In genomic region chr15:103482488-103482887, GRCm38 (mm10) we compare ENCODE assay signal across 9 mouse cellular contexts. TPM values are rescaled to one million over a fixed set of nuclear protein-coding genes. Genes with fewer than 3 reads are reported as not detected.
DNase-seq lines count a peak whose midpoint lies in the region; ATAC-seq and TF ChIP-seq lines count a peak whose summit lies in the region.
"Had no signal": no experiment of that assay in that cellular context is flagged by ENCODE, and none has a peak within 500 bp of the region (broad histone marks: within the 10 kb centered on the region; RNA-seq: fewer than 3 reads in every experiment).

No protein-coding gene starts in this region.

- no peak for TF ChIP-seq POLR2A in CH12.LX (IDR thresholded peaks at IDR 0.05; ENCODE audit: low read depth, low read length)

- no peaks in the 10 kb centered on the region for H3K4me1 ChIP-seq in heart, embryonic 11.5 days (ENCODE audit: control insufficient read depth, insufficient read depth, low read length)
- peaks cover 0 to 8% of the 10 kb centered on the region in 2 experiments; a peak in 1 of 4 replicates for H3K4me1 ChIP-seq in CH12.LX (ENCODE audit: control insufficient read depth in 1 of 2, insufficient read depth in 2 of 2)

- ATAC-seq in heart, embryonic 11.5 days (replicated peaks; ENCODE audit: insufficient number of reproducible peaks, low FRiP score, low TSS enrichment): no peak
- no peak for ATAC-seq in megakaryocyte, adult 5-6 weeks (ENCODE audit: poor library complexity, severe bottlenecking)

- H3K4me3 ChIP-seq in heart, embryonic 11.5 days (ENCODE audit: low read depth, low read length): no peak overlapping the region
- no peak overlapping the region for H3K4me3 ChIP-seq in CH12.LX (replicated peaks in 1 of 3; ENCODE audit: low read depth in 2 of 3, low read length in 2 of 3, poor library complexity in 1 of 3)
- H3K4me3 ChIP-seq: limb, embryonic 15.5 days had no signal

- intact Hi-C loops in heart, postnatal 10 days (cut with DNase I): no loop called here
- intact Hi-C loops in gastrocnemius, postnatal 36 days (cut with DNase I): no loop called here

- H3K36me3 ChIP-seq in heart, embryonic 11.5 days (ENCODE audit: control insufficient read depth, insufficient read depth, low read length): no peaks in the 10 kb centered on the region
- peaks cover 85 to 97% of the 10 kb centered on the region in 2 experiments for H3K36me3 ChIP-seq in CH12.LX (replicated peaks in 1 of 2; ENCODE audit: control insufficient read depth in 1 of 2, insufficient read depth in 1 of 2, low read length in 1 of 2)
- H3K36me3 ChIP-seq: limb, embryonic 15.5 days had no signal

- peak; percentile 22 for TF ChIP-seq RAD21 in CH12.LX (IDR thresholded peaks at IDR 0.05; ENCODE audit: low read depth, low read length)

- 7% methylated on average over 1 of the region's 1 CpGs for WGBS in heart, embryonic 11.5 days (ENCODE audit: insufficient replicate concordance)

- no peak overlapping the region for H3K27ac ChIP-seq in heart, embryonic 11.5 days (ENCODE audit: low read depth, low read length)
- H3K27ac ChIP-seq in CH12.LX (ENCODE audit: insufficient read depth, low read depth): no peak overlapping the region
- H3K27ac ChIP-seq: limb, embryonic 15.5 days had no signal

- DNase-seq in heart, postnatal 10 days: peak; percentile 11 to 25
- peak; percentile 17 for DNase-seq in CH12.LX (ENCODE audit: extremely low read depth)
- DNase-seq in embryo, embryonic 10.5 days (ENCODE audit: low spot score): peak; percentile 87
- peak; percentile 46 for DNase-seq in kidney, postnatal 10 days
- no peak for DNase-seq in gastrocnemius, postnatal 36 days
- no peak for DNase-seq in gastrocnemius, postnatal 10 days

- H3K9me3 ChIP-seq in heart, embryonic 11.5 days (replicated peaks; ENCODE audit: control insufficient read depth, low read length): no peaks in the 10 kb centered on the region
- no peaks in the 10 kb centered on the region for H3K9me3 ChIP-seq in CH12.LX (replicated peaks; ENCODE audit: low read length)
- H3K9me3 ChIP-seq: limb, embryonic 15.5 days had no signal

- no peaks in the 10 kb centered on the region for H3K79me2 ChIP-seq in CH12.LX (replicated peaks; ENCODE audit: control insufficient read depth, extremely low read depth, insufficient read depth, poor library complexity, severe bottlenecking)

- no peak overlapping the region for H3K4me2 ChIP-seq in heart, embryonic 11.5 days
- H3K4me2 ChIP-seq in CH12.LX (ENCODE audit: insufficient read depth, low read depth, poor library complexity, severe bottlenecking): no peak overlapping the region
- H3K4me2 ChIP-seq: limb, embryonic 15.5 days had no signal

- in situ Hi-C loops in CH12.LX (cut with MboI; ENCODE audit: low pct_ligation_motif_present, low pct_unique_long_range_greater_than_20kb, low sequenced_read_pairs): no loop called here

- no peak overlapping the region for H3K9ac ChIP-seq in heart, embryonic 11.5 days (ENCODE audit: low read depth, low read length)
- H3K9ac ChIP-seq in CH12.LX (ENCODE audit: insufficient read depth, low read depth): no peak overlapping the region
- H3K9ac ChIP-seq: limb, embryonic 15.5 days had no signal

- no peak for TF ChIP-seq EP300 in CH12.LX (IDR thresholded peaks at IDR 0.05; ENCODE audit: low read length)

- dilution Hi-C loops in CH12.LX (cut with MboI; ENCODE audit: extremely low pct_ligation_motif_present, extremely low pct_unique_long_range_greater_than_20kb, low sequenced_read_pairs): no loop called here

- peak in 1 of 2 experiments; percentile 51; a peak in 2 of 4 replicates for TF ChIP-seq CTCF in CH12.LX (conservative IDR thresholded peaks at IDR 0.05 in 1 of 2, IDR thresholded peaks at IDR 0.05 in 1 of 2; ENCODE audit: low read depth in 2 of 2, low read length in 2 of 2)

- 0 out of 2 replicates have a peak, but pooled peaks cover 3% of the 10 kb centered on the region for H3K27me3 ChIP-seq in heart, embryonic 11.5 days (ENCODE audit: control insufficient read depth, insufficient read depth, low read length)
- no peaks in the 10 kb centered on the region for H3K27me3 ChIP-seq in CH12.LX (replicated peaks)
- H3K27me3 ChIP-seq: limb, embryonic 15.5 days had no signal

TF ChIP-seq in CH12.LX, 34 proteins besides CTCF, POLR2A, EP300 and RAD21:
- TF ChIP-seq MEF2A (IDR thresholded peaks at IDR 0.05; ENCODE audit: borderline replicate concordance, low read depth, low read length): no peak
- no peak for TF ChIP-seq KAT2A (IDR thresholded peaks at IDR 0.05; ENCODE audit: insufficient replicate concordance, low read length)
- no peak for TF ChIP-seq MXI1 (IDR thresholded peaks at IDR 0.05; ENCODE audit: low read depth, low read length)
- no peak for TF ChIP-seq TCF12 (IDR thresholded peaks at IDR 0.05; ENCODE audit: low read depth, low read length)
- TF ChIP-seq ELF1 (IDR thresholded peaks at IDR 0.05; ENCODE audit: low read depth, low read length): no peak
- TF ChIP-seq ZKSCAN1 (IDR thresholded peaks at IDR 0.05; ENCODE audit: borderline replicate concordance, low read depth, low read length): no peak
- TF ChIP-seq JUND (conservative IDR thresholded peaks at IDR 0.05; ENCODE audit: low read depth, low read length): no peak
- TF ChIP-seq CHD1 (IDR thresholded peaks at IDR 0.05; ENCODE audit: low read depth, low read length): no peak
- no peak for TF ChIP-seq JUN (IDR thresholded peaks at IDR 0.05; ENCODE audit: insufficient read depth, low read depth, low read length)
- no peak for TF ChIP-seq MYC (IDR thresholded peaks at IDR 0.05; ENCODE audit: low read depth, low read length)
- no peak for TF ChIP-seq ZC3H11A (IDR thresholded peaks at IDR 0.05; ENCODE audit: low read depth, low read length)
- no peak for TF ChIP-seq NELFE (IDR thresholded peaks at IDR 0.05; ENCODE audit: low read depth, low read length)
- no peak for TF ChIP-seq SMC3 (IDR thresholded peaks at IDR 0.05; ENCODE audit: low read depth, low read length)
- no peak for TF ChIP-seq PAX5 (IDR thresholded peaks at IDR 0.05; ENCODE audit: low read length)
- no peak for TF ChIP-seq ZMIZ1 (IDR thresholded peaks at IDR 0.05; ENCODE audit: low read depth, low read length)
TF ChIP-seq in CH12.LX: peak in this region for 0.

RNA-seq across cellular contexts. Expression of gene Pde1b, which starts 20.3 kb away (rescaled TPM):
- total RNA-seq in heart, postnatal 10 days (2021): 1 to 10 TPM; 2.7 to 2.8 TPM
- polyA plus RNA-seq in heart, embryonic 11.5 days (2014; fragmentation: Nextera tagmentation; extraction: Ambion mirVana): 4.0 and 4.3 TPM in 2 replicates
- total RNA-seq in CH12.LX (2012; rRNA removed) (15.0 and 16.3 TPM in 2 replicates), CH12.LX (2014; rRNA removed) (14.2 and 19.2 TPM in 2 replicates)
- polyA plus RNA-seq in CH12.LX (2012; ENCODE audit: insufficient read length, low read depth): 31.9 and 36.7 TPM in 2 replicates
- under 1 TPM; 0.26 to 0.44 TPM for total RNA-seq in gastrocnemius, postnatal 36 days (2021)
- 13.2 and 16.8 TPM in 2 replicates for total RNA-seq in megakaryocyte, adult 5-6 weeks (2015)
- 8.2 and 12.9 TPM in 2 replicates for total RNA-seq in megakaryocyte, adult 5-6 weeks (2017)
- total RNA-seq in gastrocnemius, postnatal 10 days (2021): 1 to 10 TPM; 1.2 to 2.2 TPM

RNA-seq across cellular contexts. Expression of gene Nckap1l, which starts 28.9 kb away (rescaled TPM):
- total RNA-seq in heart, postnatal 10 days (2021): 1 to 10 TPM; 3.7 to 4.2 TPM
- polyA plus RNA-seq in heart, embryonic 11.5 days (2014; fragmentation: Nextera tagmentation; extraction: Ambion mirVana): 0.87 and 1.9 TPM in 2 replicates
- total RNA-seq in CH12.LX (2012; rRNA removed) (58.5 and 68.6 TPM in 2 replicates), CH12.LX (2014; rRNA removed) (77.7 and 78.2 TPM in 2 replicates)
- 102 and 109 TPM in 2 replicates for polyA plus RNA-seq in CH12.LX (2012; ENCODE audit: insufficient read length, low read depth)
- total RNA-seq in gastrocnemius, postnatal 36 days (2021): 1 to 10 TPM; 1.2 to 1.3 TPM
- 133 and 136 TPM in 2 replicates for total RNA-seq in megakaryocyte, adult 5-6 weeks (2015)
- 191 and 203 TPM in 2 replicates for total RNA-seq in megakaryocyte, adult 5-6 weeks (2017)
- 1 to 10 TPM; 2.3 to 4.3 TPM for total RNA-seq in gastrocnemius, postnatal 10 days (2021)

RNA-seq across cellular contexts. Expression of gene Gtsf2, which starts 34.2 kb away (rescaled TPM):
- not detected for total RNA-seq in heart, postnatal 10 days (2021)
- polyA plus RNA-seq in heart, embryonic 11.5 days (2014; fragmentation: Nextera tagmentation; extraction: Ambion mirVana): not detected in 2 replicates
- total RNA-seq in CH12.LX (2012; rRNA removed) (not detected in 2 replicates), CH12.LX (2014; rRNA removed) (not detected in 2 replicates)
- polyA plus RNA-seq in CH12.LX (2012; ENCODE audit: insufficient read length, low read depth): not detected in 2 replicates
- not detected for total RNA-seq in gastrocnemius, postnatal 36 days (2021)
- total RNA-seq in megakaryocyte, adult 5-6 weeks (2015): not detected in 2 replicates
- not detected in 2 replicates for total RNA-seq in megakaryocyte, adult 5-6 weeks (2017)
- total RNA-seq in gastrocnemius, postnatal 10 days (2021): not detected
- polyA plus RNA-seq: limb, embryonic 15.5 days had no signal

RNA-seq across cellular contexts. Expression of gene Gtsf1, which starts 52.2 kb away (rescaled TPM):
- under 1 TPM; 0.52 to 0.53 TPM for total RNA-seq in heart, postnatal 10 days (2021)
- polyA plus RNA-seq in heart, embryonic 11.5 days (2014; fragmentation: Nextera tagmentation; extraction: Ambion mirVana): 38.0 and 38.5 TPM in 2 replicates
- total RNA-seq in CH12.LX (2012; rRNA removed): 0.21 TPM in 1 of 2 replicates, not detected in the other
- total RNA-seq in CH12.LX (2014; rRNA removed): not detected in 2 replicates
- polyA plus RNA-seq in CH12.LX (2012; ENCODE audit: insufficient read length, low read depth): not detected in 2 replicates
- total RNA-seq in gastrocnemius, postnatal 36 days (2021): not detected
- total RNA-seq in megakaryocyte, adult 5-6 weeks (2015): 4.4 and 6.8 TPM in 2 replicates
- 1.3 and 1.5 TPM in 2 replicates for total RNA-seq in megakaryocyte, adult 5-6 weeks (2017)
- total RNA-seq in gastrocnemius, postnatal 10 days (2021): not detected
- polyA plus RNA-seq: limb, embryonic 15.5 days had no signal

RNA-seq across cellular contexts. Expression of gene Ppp1r1a, which starts 55.3 kb away (rescaled TPM):
- 10 to 100 TPM; 14.8 to 18.0 TPM for total RNA-seq in heart, postnatal 10 days (2021)
- 82.6 and 82.9 TPM in 2 replicates for polyA plus RNA-seq in heart, embryonic 11.5 days (2014; fragmentation: Nextera tagmentation; extraction: Ambion mirVana)
- total RNA-seq in CH12.LX (2012; rRNA removed) (0.21 TPM in 1 of 2 replicates, not detected in the other), CH12.LX (2014; rRNA removed) (not detected in 2 replicates)
- 0.59 and 1.1 TPM in 2 replicates for polyA plus RNA-seq in CH12.LX (2012; ENCODE audit: insufficient read length, low read depth)
- 100 to 1,000 TPM in 1 of 2 experiments, 10 to 100 TPM in 1; 64.6 to 121 TPM for total RNA-seq in gastrocnemius, postnatal 36 days (2021)
- not detected in 2 replicates for total RNA-seq in megakaryocyte, adult 5-6 weeks (2015)
- total RNA-seq in megakaryocyte, adult 5-6 weeks (2017): not detected in 2 replicates
- total RNA-seq in gastrocnemius, postnatal 10 days (2021): 10 to 100 TPM; 50.9 to 64.0 TPM

Comparison
In these comparisons a context has a peak if more than half of its experiments do, and no peak if none do; other contexts are left out.
1. DNase-seq: peak in heart, postnatal 10 days (2 of 2), CH12.LX (single experiment), embryo, embryonic 10.5 days (single experiment) and kidney, postnatal 10 days (single experiment); none in gastrocnemius, postnatal 36 days (0 of 2) and gastrocnemius, postnatal 10 days (single experiment).
2. RNA of gene Nckap1l, which starts 28.9 kb away (total RNA-seq): 133 to 203 TPM in megakaryocyte, adult 5-6 weeks and 58.5 to 78.2 TPM in CH12.LX; 2.3 to 4.3 TPM in gastrocnemius, postnatal 10 days, 3.7 to 4.2 TPM in heart, postnatal 10 days and 1.2 to 1.3 TPM in gastrocnemius, postnatal 36 days; every median in the first group is over 10 times any median in the second.